Mouse (Mus musculus) embryonic facial prominence, embryonic 10.5 days (tissue): ENCODE measurements at regions not wholly inside any gene's neighbourhood (a gene's known extent, or its start where the extent isn't known, plus 50 kb on each side); places are given as distances from the start of the nearest gene placed in this dataset.

Experiments used
- DNase-seq: peaks from one replicate; pipeline ENCODE4 v3.0.0-alpha.2; 2017; ENCODE audit warnings: low spot score
- H3K27ac ChIP-seq: fragments of 300-500 bp; sonication (generic); replicated peaks from 2 replicates; pipeline ENCODE4 v1.5.1; 2016; ENCODE audit warnings: mild to moderate bottlenecking
- H3K27me3 ChIP-seq: fragments of 300-500 bp; sonication (generic); replicated peaks from 2 replicates; pipeline ENCODE4 v1.6.1; 2016; ENCODE audit warnings: low read depth, mild to moderate bottlenecking; ENCODE audit not compliant: poor library complexity, severe bottlenecking
- H3K36me3 ChIP-seq: fragments of 300-500 bp; sonication (generic); replicated peaks from 2 replicates; pipeline ENCODE4 v1.6.1; 2016; ENCODE audit warnings: mild to moderate bottlenecking, moderate library complexity
- H3K4me1 ChIP-seq: fragments of 300-500 bp; sonication (generic); 2 replicates; pipeline ENCODE4 v1.6.1; 2016
- H3K4me3 ChIP-seq: fragments of 300-500 bp; sonication (generic); 2 replicates; pipeline ENCODE4 v1.5.1; 2016; ENCODE audit warnings: mild to moderate bottlenecking, moderate library complexity
- H3K9me3 ChIP-seq: fragments of 300-500 bp; sonication (generic); 2 replicates; pipeline ENCODE4 v1.6.1; 2016; ENCODE audit warnings: mild to moderate bottlenecking
- WGBS: fragments of 180-500 bp; shearing (Covaris S2); methylation state at CpG from one replicate; pipeline ENCODE4 v1.1.7; 2016; 5-methylcytosine and 5-hydroxymethylcytosine counted together

DNA sequence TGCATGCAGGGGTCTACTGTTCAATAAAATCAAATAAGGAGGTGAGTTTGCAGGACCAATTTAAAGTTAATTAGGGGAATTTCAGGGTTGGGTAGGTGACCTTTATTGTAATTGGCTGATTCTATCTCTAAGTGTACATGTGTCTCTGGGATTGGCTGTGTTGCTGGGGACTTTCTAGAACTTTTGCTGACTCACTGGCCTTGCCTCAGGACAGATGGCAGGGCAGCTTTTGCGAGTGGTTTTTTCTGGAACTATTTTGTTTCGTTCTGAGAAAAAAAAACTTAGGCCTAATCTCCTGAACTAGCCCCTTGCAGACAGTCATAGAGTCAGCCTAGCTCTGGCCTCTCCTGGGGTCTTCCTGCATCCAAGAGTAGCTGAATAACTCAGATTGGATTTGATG is 249.3 kb upstream of the Mdga2 start:
- Histone ChIP-seq H3K27me3 (no peaks in the 10 kb centered on the region), H3K4me3 (no peak overlapping the region), H3K9me3 (no peaks in the 10 kb centered on the region), H3K4me1 (no peaks in the 10 kb centered on the region), H3K27ac (no peak overlapping the region), H3K36me3 (no peaks in the 10 kb centered on the region)
- WGBS, result 50% methylated on average over 2 of the region's 2 CpGs
- no peak for DNase-seq

DNA sequence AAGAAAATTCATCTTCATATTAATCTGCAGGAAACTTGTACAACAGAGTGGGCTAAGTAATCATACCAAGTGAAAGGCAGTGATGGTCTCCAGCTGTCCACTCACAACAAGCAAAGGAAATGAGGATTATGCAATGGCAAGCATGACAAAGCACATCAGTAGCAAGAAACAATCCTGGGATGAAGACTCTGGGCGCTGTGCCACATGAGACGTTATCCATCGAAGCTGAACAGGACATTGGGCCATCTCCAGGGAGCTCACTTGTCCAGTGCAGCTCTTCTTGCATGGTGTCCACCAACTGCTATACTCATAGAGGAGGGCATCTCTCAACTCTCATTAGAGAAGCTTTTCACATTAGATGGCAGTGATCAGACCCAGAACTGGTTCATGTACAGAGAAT is 248.7 kb upstream of the Mdga2 start:
- Histone ChIP-seq H3K36me3 (no peaks in the 10 kb centered on the region), H3K27me3 (no peaks in the 10 kb centered on the region), H3K27ac (no peak overlapping the region), H3K4me3 (no peak overlapping the region), H3K9me3 (no peaks in the 10 kb centered on the region), H3K4me1 (no peaks in the 10 kb centered on the region)
- no peak for DNase-seq
- WGBS, result 91% methylated on average over 3 of the region's 3 CpGs

GRCm38 (mm10) chr12:67449109-67449508 is 226.8 kb upstream of the Mdga2 start:
- WGBS, result 87% methylated on average over 1 of the region's 1 CpGs
- Histone ChIP-seq H3K27ac (no peak overlapping the region), H3K4me1 (no peaks in the 10 kb centered on the region), H3K27me3 (no peaks in the 10 kb centered on the region), H3K36me3 (no peaks in the 10 kb centered on the region), H3K4me3 (no peak overlapping the region), H3K9me3 (no peaks in the 10 kb centered on the region)
- no peak for DNase-seq

GRCm38 (mm10) chr12:67430318-67430950 is 208.1 kb upstream of the Mdga2 start:
- H3K27me3 ChIP-seq, result no peaks in the 10 kb centered on the region
- peak; percentile 33 for DNase-seq
- no peak overlapping the region for H3K4me3 ChIP-seq
- no peaks in the 10 kb centered on the region for H3K4me1 ChIP-seq
- no peaks in the 10 kb centered on the region for H3K9me3 ChIP-seq
- H3K27ac ChIP-seq, result no peak overlapping the region
- WGBS, result 52% methylated on average over 6 of the region's 6 CpGs
- H3K36me3 ChIP-seq, result no peaks in the 10 kb centered on the region

- Histone ChIP-seq H3K9me3 (no peaks in the 10 kb centered on the region), H3K4me3 (no peak overlapping the region), H3K4me1 (no peaks in the 10 kb centered on the region), H3K36me3 (no peaks in the 10 kb centered on the region), H3K27ac (no peak overlapping the region), H3K27me3 (no peaks in the 10 kb centered on the region)
- DNase-seq, result no peak
- 83% methylated on average over 6 of the region's 6 CpGs for WGBS
These were observed 204.5 kb upstream of the Mdga2 start for GRCm38 (mm10) chr12:67426801-67427200.

DNA sequence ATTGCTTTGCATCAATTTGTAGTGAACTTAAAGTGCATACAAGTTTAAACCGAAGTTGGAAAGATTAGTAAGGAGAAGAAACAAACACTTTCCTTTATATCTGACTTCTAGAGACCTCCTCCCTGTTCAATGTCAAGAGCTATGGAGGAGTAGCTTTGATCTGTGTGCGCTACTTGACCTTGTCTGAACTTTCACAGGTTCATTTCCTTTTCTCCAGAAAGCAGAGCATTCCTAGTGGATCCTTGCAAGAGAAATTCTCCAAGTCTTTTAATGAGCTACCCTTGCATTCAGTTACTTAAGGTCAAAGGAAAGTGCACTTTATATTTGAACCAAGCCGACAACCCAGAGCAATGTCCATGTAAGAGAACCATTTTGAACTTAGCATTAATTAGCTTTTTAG is 177.2 kb upstream of the Mdga2 start:
- Histone ChIP-seq H3K27ac (no peak overlapping the region), H3K9me3 (no peaks in the 10 kb centered on the region), H3K4me1 (no peaks in the 10 kb centered on the region), H3K4me3 (no peak overlapping the region), H3K36me3 (no peaks in the 10 kb centered on the region), H3K27me3 (no peaks in the 10 kb centered on the region)
- 56% methylated on average over 3 of the region's 3 CpGs for WGBS
- peak; percentile 8 for DNase-seq

DNA sequence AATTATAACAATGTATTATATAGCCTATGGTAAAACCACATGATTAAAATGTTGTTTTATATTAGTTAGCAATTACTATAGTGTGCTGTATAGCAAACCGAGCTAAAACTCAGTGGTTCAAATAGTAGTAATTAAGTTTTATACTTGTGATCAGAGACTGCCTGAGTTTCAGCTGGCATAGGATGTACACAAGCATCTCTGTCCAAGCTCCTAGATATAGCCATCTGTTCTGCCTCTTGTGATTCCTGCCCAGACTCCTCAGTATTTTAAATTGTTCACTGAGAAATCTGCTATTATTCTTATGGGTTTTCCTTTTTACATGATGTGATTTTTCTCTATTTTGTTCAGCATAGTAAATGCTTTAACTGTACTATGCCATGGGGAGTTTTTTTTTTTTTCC is 152.2 kb upstream of the Mdga2 start:
- Histone ChIP-seq H3K4me1 (no peaks in the 10 kb centered on the region), H3K9me3 (no peaks in the 10 kb centered on the region), H3K36me3 (no peaks in the 10 kb centered on the region), H3K4me3 (no peak overlapping the region), H3K27ac (no peak overlapping the region), H3K27me3 (no peaks in the 10 kb centered on the region)
- DNase-seq, result no peak
- WGBS, result 89% methylated on average over 1 of the region's 1 CpGs

- Histone ChIP-seq H3K9me3 (no peaks in the 10 kb centered on the region), H3K27me3 (no peaks in the 10 kb centered on the region), H3K4me1 (no peaks in the 10 kb centered on the region), H3K4me3 (no peak overlapping the region), H3K27ac (no peak overlapping the region), H3K36me3 (no peaks in the 10 kb centered on the region)
- DNase-seq, result no peak
- 19% methylated on average over 2 of the region's 2 CpGs for WGBS
These were observed 126.2 kb upstream of the Mdga2 start for GRCm38 (mm10) chr12:67348551-67348950.

- H3K9me3 ChIP-seq, result no peaks in the 10 kb centered on the region
- no peak overlapping the region for H3K4me3 ChIP-seq
- H3K36me3 ChIP-seq, result no peaks in the 10 kb centered on the region
- H3K4me1 ChIP-seq, result no peaks in the 10 kb centered on the region
- no peaks in the 10 kb centered on the region for H3K27me3 ChIP-seq
- WGBS, result 87% methylated on average over 2 of the region's 2 CpGs
- DNase-seq, result no peak
- H3K27ac ChIP-seq, result no peak overlapping the region
These were observed 110.2 kb upstream of the Mdga2 start for GRCm38 (mm10) chr12:67332483-67332998.

- Histone ChIP-seq H3K27ac (no peak overlapping the region), H3K36me3 (no peaks in the 10 kb centered on the region), H3K4me1 (no peaks in the 10 kb centered on the region), H3K27me3 (no peaks in the 10 kb centered on the region), H3K4me3 (no peak overlapping the region), H3K9me3 (no peaks in the 10 kb centered on the region)
- 80% methylated on average over 2 of the region's 2 CpGs for WGBS
- DNase-seq, result no peak
These were observed 104.0 kb upstream of the Mdga2 start for GRCm38 (mm10) chr12:67326326-67326725.

GRCm38 (mm10) chr12:67325799-67326198 is 103.5 kb upstream of the Mdga2 start:
- H3K9me3 ChIP-seq, result no peaks in the 10 kb centered on the region
- H3K27ac ChIP-seq, result no peak overlapping the region
- no peak overlapping the region for H3K4me3 ChIP-seq
- no peaks in the 10 kb centered on the region for H3K4me1 ChIP-seq
- DNase-seq, result no peak
- H3K27me3 ChIP-seq, result no peaks in the 10 kb centered on the region
- 50% methylated on average over 1 of the region's 1 CpGs for WGBS
- no peaks in the 10 kb centered on the region for H3K36me3 ChIP-seq

DNA sequence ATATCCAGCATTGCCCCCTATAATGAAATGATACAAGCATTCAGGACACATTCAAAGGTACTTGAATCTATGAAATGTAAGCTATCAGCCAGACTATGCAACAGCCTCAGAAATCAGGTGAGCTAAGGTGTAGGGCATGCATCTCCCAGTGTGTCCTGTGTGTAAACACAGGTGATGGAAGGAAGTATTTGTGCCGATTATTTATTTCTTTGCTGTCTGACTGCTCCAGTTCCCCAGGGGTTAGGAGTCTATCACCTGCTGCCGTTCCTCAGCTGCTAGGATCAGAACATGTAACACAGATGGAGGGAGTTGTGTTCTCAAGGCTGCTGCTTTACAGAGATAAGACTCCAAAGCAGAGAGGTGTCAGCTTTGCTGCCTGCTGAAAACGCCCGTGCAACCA is 103.0 kb upstream of the Mdga2 start:
- H3K27ac ChIP-seq, result no peak overlapping the region
- WGBS, result 80% methylated on average over 4 of the region's 4 CpGs
- H3K9me3 ChIP-seq, result no peaks in the 10 kb centered on the region
- no peak for DNase-seq
- no peak overlapping the region for H3K4me3 ChIP-seq
- H3K27me3 ChIP-seq, result no peaks in the 10 kb centered on the region
- no peaks in the 10 kb centered on the region for H3K36me3 ChIP-seq
- no peaks in the 10 kb centered on the region for H3K4me1 ChIP-seq

DNA sequence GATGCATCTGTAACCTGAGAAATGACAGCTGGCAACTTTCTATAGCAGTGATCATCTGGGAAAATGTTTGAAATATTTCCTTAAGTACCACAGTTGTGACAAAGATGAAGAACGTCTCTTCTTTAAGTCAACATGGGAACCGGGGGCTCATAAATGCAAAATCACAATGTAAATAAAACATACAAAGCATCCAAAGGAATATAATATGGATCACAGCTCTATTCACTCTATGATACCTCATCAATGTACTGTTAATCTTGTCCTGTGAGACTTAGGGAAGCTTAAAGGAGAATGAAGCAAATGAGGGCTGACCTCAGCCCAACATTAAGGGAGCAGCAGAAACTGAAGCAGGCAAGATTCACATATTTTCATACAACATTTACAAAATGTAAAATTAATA is 96.3 kb upstream of the Mdga2 start:
- 92% methylated on average over 2 of the region's 2 CpGs for WGBS
- DNase-seq, result no peak
- no peaks in the 10 kb centered on the region for H3K9me3 ChIP-seq

More for the DNA sequence above, 96.3 kb upstream of the Mdga2 start:
- Histone ChIP-seq H3K4me3 (no peak overlapping the region), H3K36me3 (no peaks in the 10 kb centered on the region), H3K27ac (no peak overlapping the region), H3K4me1 (no peaks in the 10 kb centered on the region), H3K27me3 (no peaks in the 10 kb centered on the region)
